Mouse (Mus musculus) brain, embryonic 14.5 days (tissue): Measurements from ENCODE around the gene Chsy1.

ENCODE experiments used
- CTCF ChIP-seq: fragments of 200-500 bp; IDR thresholded peaks from 2 replicates; pipeline ENCODE4 v1.5.1; 2012; ENCODE audit warnings: inconsistent platforms, mild to moderate bottlenecking, moderate library complexity, borderline replicate concordance; ENCODE audit not compliant: insufficient read depth, insufficient read length; ENCODE audit errors: extremely low read depth
- POLR2A ChIP-seq: fragments of 200-500 bp; IDR thresholded peaks from 2 replicates; pipeline ENCODE4 v1.6.1; 2012; ENCODE audit warnings: mild to moderate bottlenecking, inconsistent platforms, borderline replicate concordance; ENCODE audit not compliant: poor library complexity, insufficient read depth, insufficient read length, severe bottlenecking; ENCODE audit errors: extremely low read depth

GRCm38 (mm10) chr7:66134154-66134553 lies 24.8 kb downstream of the Chsy1 start:
- TF ChIP-seq POLR2A (no peak), CTCF (no peak)
